Mouse (Mus musculus) embryonic facial prominence, embryonic 14.5 days (tissue): ENCODE measurements around the gene Crtc1. TPM values are rescaled to one million over a fixed set of nuclear protein-coding genes. Genes with fewer than 3 reads are reported as not detected.

Source experiments
- ATAC-seq: fragments of 200-750 bp; cut with Nextera tagmentation; 2 replicates; pipeline ENCODE4 v1.8.0; 2017; ENCODE audit warnings: low read depth, moderate number of reproducible peaks, moderate TSS enrichment
- DNase-seq: peaks from one replicate; pipeline ENCODE4 v3.0.0-alpha.2; 2015; ENCODE audit warnings: low spot score
- H3K27ac ChIP-seq: fragments of 300-500 bp; sonication (generic); replicated peaks from 2 replicates; pipeline ENCODE4 v1.5.1; 2014; ENCODE audit warnings: low read depth, mild to moderate bottlenecking, low read length, moderate library complexity
- H3K27me3 ChIP-seq: fragments of 300-500 bp; sonication (generic); replicated peaks from 2 replicates; pipeline ENCODE4 v1.6.1; 2014; ENCODE audit warnings: low read length; ENCODE audit not compliant: control insufficient read depth, insufficient read depth
- H3K36me3 ChIP-seq: fragments of 300-500 bp; sonication (generic); 2 replicates; pipeline ENCODE4 v1.6.1; 2014; ENCODE audit warnings: low read length, mixed read lengths; ENCODE audit not compliant: control insufficient read depth, insufficient read depth
- H3K4me1 ChIP-seq: fragments of 300-500 bp; sonication (generic); 2 replicates; pipeline ENCODE4 v1.6.1; 2014; ENCODE audit warnings: antibody characterized with exemption, low read length; ENCODE audit not compliant: control insufficient read depth, insufficient read depth
- H3K4me2 ChIP-seq: fragments of 300-500 bp; sonication (generic); 2 replicates; pipeline ENCODE4 v1.6.1; 2014; ENCODE audit warnings: low read depth, mild to moderate bottlenecking, low read length, moderate library complexity, mixed read lengths
- H3K4me3 ChIP-seq: fragments of 300-500 bp; sonication (generic); 2 replicates; pipeline ENCODE4 v1.5.1; 2014; ENCODE audit warnings: low read depth, mild to moderate bottlenecking, low read length
- H3K9ac ChIP-seq: fragments of 300-500 bp; sonication (generic); 2 replicates; pipeline ENCODE4 v1.6.1; 2014; ENCODE audit warnings: low read depth, mild to moderate bottlenecking, low read length, moderate library complexity, mixed read lengths
- H3K9me3 ChIP-seq: fragments of 300-500 bp; sonication (generic); 2 replicates; pipeline ENCODE4 v1.6.1; 2016; ENCODE audit warnings: low read length; ENCODE audit not compliant: control insufficient read depth
- WGBS: fragments of 180-500 bp; shearing (Covaris S2); extraction: QIAGEN DNeasy Blood & Tissue Kit; methylation state at CpG from one replicate; pipeline ENCODE4 v1.1.7; 2014; 5-methylcytosine and 5-hydroxymethylcytosine counted together
- polyA plus RNA-seq: library from polyadenylated mRNA; unstranded; fragments of >200 nt; fragmentation: Nextera tagmentation; extraction: Ambion mirVana; gene quantifications from 2 replicates; pipeline ENCODE4 v1.2.1, GENCODE M21; 2014

Gene Crtc1
- polyA plus RNA-seq, 1 experiment from 2014 or later: 19.3 TPM

DNA sequence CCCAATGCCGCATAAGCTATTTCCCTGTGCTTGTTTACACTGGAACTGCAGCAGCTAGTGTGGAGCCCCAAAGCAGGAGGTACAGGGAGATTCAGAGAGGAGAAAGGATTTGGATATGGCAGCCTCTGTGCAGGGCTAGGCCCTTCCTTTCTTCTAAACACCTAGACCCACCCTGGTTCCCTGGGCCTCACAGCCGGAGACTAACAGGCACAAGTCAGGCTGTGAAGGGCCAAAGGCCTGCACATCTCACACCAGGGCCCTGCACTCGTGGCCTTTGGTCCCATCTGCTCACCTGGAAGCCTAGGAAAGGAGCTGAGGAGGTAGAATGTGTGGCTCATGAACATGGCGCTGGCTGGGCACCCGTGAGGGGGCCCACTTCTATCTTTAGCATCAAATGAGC lies 43.2 kb downstream of the Crtc1 start:
- Histone ChIP-seq H3K9ac (0 out of 2 replicates have a peak overlapping the region, but pooled peaks have one; percentile 45), H3K4me1 (no peaks in the 10 kb centered on the region), H3K4me2 (no peak overlapping the region), H3K4me3 (no peak overlapping the region), H3K27ac (0 out of 2 replicates have a peak overlapping the region, but pooled peaks have one; percentile 10), H3K36me3 (peaks cover 34% of the 10 kb centered on the region), H3K27me3 (no peaks in the 10 kb centered on the region), H3K9me3 (no peaks in the 10 kb centered on the region)
- WGBS: 71% methylated on average over 5 of the region's 5 CpGs
- ATAC-seq: no peak
- DNase-seq: no peak

DNA sequence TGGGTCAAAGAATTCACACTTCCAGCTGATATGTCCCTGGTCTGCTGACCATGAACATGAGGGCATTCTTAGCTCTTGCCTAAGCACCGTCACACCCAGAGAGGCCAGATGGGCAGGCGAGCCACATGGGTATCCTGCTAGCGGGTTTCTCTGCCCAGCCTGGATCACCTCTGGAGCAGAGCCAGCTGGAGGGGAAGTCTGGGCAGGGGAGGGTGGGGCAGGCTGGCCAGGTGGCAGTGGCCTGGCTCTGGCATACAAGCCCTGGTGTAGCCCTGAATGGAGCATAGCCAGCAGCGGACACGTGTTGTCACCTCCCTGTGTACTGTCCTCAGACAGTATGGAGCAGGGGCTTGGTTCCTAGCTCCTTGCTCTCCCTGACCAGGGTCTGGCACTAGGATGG lies 43.7 kb downstream of the Crtc1 start:
- H3K27ac ChIP-seq: 0 out of 2 replicates have a peak overlapping the region, but pooled peaks have one; percentile 10
- H3K27me3 ChIP-seq: no peaks in the 10 kb centered on the region
- peaks cover 39% of the 10 kb centered on the region for H3K36me3 ChIP-seq
- ATAC-seq (no peak), DNase-seq (no peak)
- H3K4me2 ChIP-seq: no peak overlapping the region
- H3K9ac ChIP-seq: no peak overlapping the region
- WGBS: 81% methylated on average over 5 of the region's 5 CpGs
- no peaks in the 10 kb centered on the region for H3K4me1 ChIP-seq
- no peak overlapping the region for H3K4me3 ChIP-seq
- H3K9me3 ChIP-seq: no peaks in the 10 kb centered on the region

GRCm38 (mm10) chr8:70394269-70394998 lies 44.9 kb downstream of the Crtc1 start:
- ATAC-seq (peak; percentile 38), DNase-seq (no peak)
- WGBS: 67% methylated on average over 8 of the region's 8 CpGs
- Histone ChIP-seq H3K9me3 (no peaks in the 10 kb centered on the region), H3K4me1 (no peaks in the 10 kb centered on the region), H3K27me3 (no peaks in the 10 kb centered on the region), H3K4me2 (no peak overlapping the region), H3K27ac (no peak overlapping the region), H3K4me3 (no peak overlapping the region), H3K36me3 (peaks cover 38% of the 10 kb centered on the region), H3K9ac (no peak overlapping the region)

DNA sequence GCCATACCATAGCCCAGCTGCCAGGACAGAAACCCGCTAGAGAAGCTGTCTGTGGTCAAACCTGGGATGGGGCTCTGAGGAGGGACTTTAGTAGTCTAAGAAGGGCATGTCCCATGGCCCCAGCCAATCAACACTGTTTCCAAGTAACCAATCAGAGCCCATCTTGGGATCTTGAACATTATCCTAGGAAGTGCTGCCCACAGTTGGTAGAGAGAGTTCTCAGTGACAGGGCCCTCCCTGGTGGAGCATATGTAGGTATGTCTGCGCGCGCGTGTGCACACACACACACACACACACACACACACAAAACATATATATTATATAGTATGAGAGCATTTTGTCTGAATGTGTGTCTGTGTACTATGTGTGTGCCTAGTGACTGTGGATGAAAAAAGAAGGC lies 46.3 kb downstream of the Crtc1 start:
- WGBS: 85% methylated on average over 5 of the region's 5 CpGs
- no peaks in the 10 kb centered on the region for H3K27me3 ChIP-seq
- DNase-seq (no peak), ATAC-seq (no peak)
- no peaks in the 10 kb centered on the region for H3K4me1 ChIP-seq
- no peaks in the 10 kb centered on the region for H3K9me3 ChIP-seq
- H3K27ac ChIP-seq: no peak overlapping the region
- H3K9ac ChIP-seq: no peak overlapping the region
- H3K4me2 ChIP-seq: no peak overlapping the region
- H3K4me3 ChIP-seq: no peak overlapping the region
- H3K36me3 ChIP-seq: peaks cover 48% of the 10 kb centered on the region

DNA sequence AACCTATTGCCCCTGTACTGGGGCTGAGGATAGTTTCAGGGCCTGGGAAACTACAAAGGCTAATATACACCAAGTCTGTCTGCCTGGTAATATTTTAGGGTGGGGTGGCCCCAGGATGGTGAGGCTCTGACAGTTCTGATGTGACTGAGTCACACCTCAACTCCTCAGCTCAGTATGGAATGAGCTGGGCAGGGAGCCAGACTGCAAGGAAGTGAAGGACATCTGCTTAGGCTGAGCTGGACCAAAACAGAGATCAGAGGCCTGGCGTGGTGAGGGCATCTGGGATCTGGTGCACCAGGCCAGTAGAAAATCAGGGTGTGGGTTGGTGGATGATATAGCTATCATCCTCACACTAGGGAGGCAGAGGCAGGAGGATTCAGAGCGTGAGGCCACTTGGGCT lies 49.7 kb downstream of the Crtc1 start:
- Histone ChIP-seq H3K4me2 (no peak overlapping the region), H3K9me3 (no peaks in the 10 kb centered on the region), H3K27me3 (no peaks in the 10 kb centered on the region), H3K4me1 (no peaks in the 10 kb centered on the region), H3K4me3 (no peak overlapping the region), H3K27ac (no peak overlapping the region), H3K36me3 (peaks cover 76% of the 10 kb centered on the region), H3K9ac (no peak overlapping the region)
- 97% methylated on average over 2 of the region's 2 CpGs for WGBS
- no peak for ATAC-seq
- no peak for DNase-seq

DNA sequence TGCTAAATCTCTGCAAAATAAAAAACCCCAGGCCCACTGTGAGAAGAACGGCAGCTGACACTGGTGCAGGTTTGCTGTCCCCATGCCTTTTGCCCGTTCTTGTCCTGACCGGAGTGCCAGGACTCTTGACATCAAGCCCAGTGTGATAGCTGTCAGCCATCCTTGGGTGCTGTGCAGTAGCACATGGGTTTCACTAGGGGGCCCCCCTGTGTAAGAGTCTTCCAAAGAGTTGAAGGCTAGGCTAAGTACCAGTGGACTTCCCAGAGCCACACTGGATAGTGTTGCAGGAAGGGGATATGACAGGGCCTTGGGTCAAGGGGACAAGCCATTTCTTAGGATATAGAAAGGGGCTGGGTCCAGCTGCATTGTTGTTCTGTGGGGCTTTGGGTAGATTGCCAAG lies 56.1 kb downstream of the Crtc1 start:
- no peaks in the 10 kb centered on the region for H3K9me3 ChIP-seq
- peak; percentile 72 for DNase-seq
- 51% methylated on average over 3 of the region's 3 CpGs for WGBS

GRCm38 (mm10) chr8:70380069-70380468 lies 59.3 kb downstream of the Crtc1 start:
- 85% methylated on average over 12 of the region's 12 CpGs for WGBS
- no peak overlapping the region for H3K4me3 ChIP-seq
- no peak for ATAC-seq

More for the DNA sequence above, 56.1 kb downstream of the Crtc1 start:
- Histone ChIP-seq H3K36me3 (peaks cover 38% of the 10 kb centered on the region), H3K4me1 (no peaks in the 10 kb centered on the region), H3K27ac (no peak overlapping the region), H3K4me3 (no peak overlapping the region), H3K4me2 (no peak overlapping the region), H3K27me3 (peaks cover 8% of the 10 kb centered on the region), H3K9ac (no peak overlapping the region)
- peak; percentile 75 for ATAC-seq

GRCm38 (mm10) chr8:70377049-70377448 lies 62.3 kb downstream of the Crtc1 start:
- Histone ChIP-seq H3K9ac (no peak overlapping the region), H3K27me3 (peaks cover 71% of the 10 kb centered on the region)
- ATAC-seq: no peak

More at GRCm38 (mm10) chr8:70380069-70380468, 59.3 kb downstream of the Crtc1 start:
- Histone ChIP-seq H3K4me2 (no peak overlapping the region), H3K27me3 (peaks cover 40% of the 10 kb centered on the region), H3K9ac (no peak overlapping the region), H3K36me3 (peaks cover 6% of the 10 kb centered on the region), H3K9me3 (no peaks in the 10 kb centered on the region), H3K4me1 (0 out of 2 replicates have a peak, but pooled peaks cover under 1% of the 10 kb centered on the region), H3K27ac (no peak overlapping the region)
- no peak for DNase-seq

DNA sequence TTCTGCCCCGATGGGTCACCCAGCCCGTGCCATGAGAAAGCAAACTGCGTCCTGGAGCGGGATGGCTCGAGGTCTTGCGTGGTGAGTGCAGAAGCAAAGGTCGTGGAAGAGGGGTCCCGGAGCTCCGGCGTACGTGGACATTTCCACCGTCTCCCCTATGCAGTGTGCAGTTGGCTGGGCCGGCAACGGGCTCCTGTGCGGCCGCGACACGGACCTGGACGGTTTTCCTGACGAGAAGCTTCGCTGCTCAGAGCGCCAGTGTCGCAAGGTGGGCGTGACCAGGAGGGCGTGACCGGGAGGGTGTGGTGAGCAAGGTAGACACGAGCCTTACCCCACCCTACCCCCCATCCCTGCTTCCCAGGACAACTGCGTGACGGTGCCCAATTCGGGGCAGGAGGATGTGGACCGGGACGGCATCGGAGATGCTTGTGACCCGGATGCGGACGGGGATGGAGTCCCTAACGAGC lies 63.1 kb downstream of the Crtc1 start:
- Histone ChIP-seq H3K9ac (no peak overlapping the region), H3K4me2 (peak overlapping the region; percentile 35), H3K36me3 (no peaks in the 10 kb centered on the region), H3K9me3 (no peaks in the 10 kb centered on the region), H3K27me3 (peaks cover 77% of the 10 kb centered on the region), H3K4me1 (peaks cover 10% of the 10 kb centered on the region; the same call in 1 of the 2 replicates), H3K4me3 (peak overlapping the region; percentile 43), H3K27ac (no peak overlapping the region)
- ATAC-seq (no peak), DNase-seq (no peak)
- WGBS: 8% methylated on average over 26 of the region's 37 CpGs

More at GRCm38 (mm10) chr8:70377049-70377448, 62.3 kb downstream of the Crtc1 start:
- no peak overlapping the region for H3K4me3 ChIP-seq
- H3K4me1 ChIP-seq: 0 out of 2 replicates have a peak, but pooled peaks cover 10% of the 10 kb centered on the region
- no peaks in the 10 kb centered on the region for H3K36me3 ChIP-seq
- no peaks in the 10 kb centered on the region for H3K9me3 ChIP-seq
- no peak for DNase-seq
- WGBS: 18% methylated on average over 15 of the region's 15 CpGs
- no peak overlapping the region for H3K4me2 ChIP-seq
- no peak overlapping the region for H3K27ac ChIP-seq
